Mouse (Mus musculus) frontal cortex, postnatal 10 days (tissue): ENCODE measurements around the gene Mdp1.

Experiments
- DNase-seq, 2 experiments: peaks; one replicate each; pipeline ENCODE4 v3.0.0; 2022; ENCODE audit warnings: low spot score in 2 of 2, mixed read lengths in 1 of 2

The Mdp1 gene

GRCm38 (mm10) chr14:55643060-55643907, 17.0 kb downstream of the Mdp1 start, which contains the start of gene Tm9sf1:
Gene Tm9sf1 (minus strand): TSS chr14:55643806.
- DNase-seq, result peak; percentile 65 to 84

- no peak for DNase-seq
Observed at GRCm38 (mm10) chr14:55642679-55643059, 17.6 kb downstream of the Mdp1 start.

- DNase-seq, result no peak
Observed at GRCm38 (mm10) chr14:55641291-55641690, 19.0 kb downstream of the Mdp1 start.

GRCm38 (mm10) chr14:55640816-55641215, 19.5 kb downstream of the Mdp1 start:
- no peak for DNase-seq

GRCm38 (mm10) chr14:55637795-55638194, 22.5 kb downstream of the Mdp1 start, which contains the start of gene Gm49378:
Gene Gm49378 (minus strand): TSS chr14:55637895.
- no peak for DNase-seq

GRCm38 (mm10) chr14:55635523-55636007, 24.7 kb downstream of the Mdp1 start, which contains the start of gene Ipo4:
Gene Ipo4 (minus strand): TSS chr14:55635957.
- DNase-seq, result peak; percentile 79 to 86

GRCm38 (mm10) chr14:55634874-55635522, 25.3 kb downstream of the Mdp1 start:
- no peak for DNase-seq

- DNase-seq, result no peak
Observed at GRCm38 (mm10) chr14:55629312-55629711, 31.0 kb downstream of the Mdp1 start.

- no peak for DNase-seq
Observed at GRCm38 (mm10) chr14:55628077-55628827, 32.1 kb downstream of the Mdp1 start.

GRCm38 (mm10) chr14:55618486-55619195, 41.7 kb downstream of the Mdp1 start:
- DNase-seq, result no peak

- no peak for DNase-seq
Observed at GRCm38 (mm10) chr14:55617822-55618221, 42.5 kb downstream of the Mdp1 start, which contains the start of gene Rec8. Gene Rec8 (plus strand): TSS chr14:55618037.

- no peak for DNase-seq
Observed at GRCm38 (mm10) chr14:55616844-55617243, 43.5 kb downstream of the Mdp1 start.

- no peak for DNase-seq
Observed at GRCm38 (mm10) chr14:55615876-55616275, 44.4 kb downstream of the Mdp1 start.

- no peak for DNase-seq
Observed at GRCm38 (mm10) chr14:55614565-55615178, 45.6 kb downstream of the Mdp1 start.

- no peak for DNase-seq
Observed at GRCm38 (mm10) chr14:55613346-55613745, 47.0 kb downstream of the Mdp1 start.

- no peak for DNase-seq
Observed at GRCm38 (mm10) chr14:55608339-55608738, 52.0 kb downstream of the Mdp1 start.
